Mouse (Mus musculus): ENCODE results near the gene Pygo1. TPM values are rescaled to one million over a fixed set of nuclear protein-coding genes. Genes with fewer than 3 reads are reported as not detected.

Pygo1 gene
- polyA plus RNA-seq, 1 experiment from 2014 or later = 11.4 TPM

DNA sequence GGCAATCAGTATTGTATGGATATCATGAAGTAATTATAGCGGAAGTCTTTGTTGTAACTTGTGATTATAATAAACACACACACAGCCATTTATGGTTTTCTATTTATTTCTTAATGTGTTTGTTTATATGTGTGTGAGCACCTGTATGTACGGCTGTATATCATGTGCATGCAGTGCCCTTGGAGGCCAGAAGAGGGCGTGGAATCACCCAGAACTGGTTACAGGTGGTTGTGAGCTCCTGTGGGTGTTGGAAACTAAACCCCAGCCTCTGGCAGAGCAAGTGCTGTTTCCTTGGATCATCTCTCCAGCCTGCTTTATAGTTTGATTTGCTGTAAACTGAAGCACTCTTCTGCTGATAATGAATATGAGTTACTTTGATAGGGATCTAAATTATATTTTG lies 18.0 kb downstream of the Pygo1 start:
- Histone ChIP-seq H3K27me3 (no peaks in the 10 kb centered on the region), H3K9me3 (no peaks in the 10 kb centered on the region), H3K4me1 (no peaks in the 10 kb centered on the region), H3K27ac (replicated peaks) (no peak overlapping the region), H3K4me2 (replicated peaks) (no peak overlapping the region), H3K36me3 (peaks cover 36% of the 10 kb centered on the region), H3K9ac (replicated peaks) (no peak overlapping the region), H3K4me3 (no peak overlapping the region)
- 66% methylated on average over 3 of the region's 3 CpGs for WGBS
- no peak for ATAC-seq (ENCODE audit: low FRiP score, low read depth)

GRCm38 (mm10) chr9:72944286-72944685 lies 18.8 kb downstream of the Pygo1 start:
- no peak overlapping the region for H3K9ac ChIP-seq (replicated peaks)
- H3K27ac ChIP-seq (replicated peaks) = no peak overlapping the region
- WGBS = 95% methylated on average over 13 of the region's 13 CpGs
- H3K9me3 ChIP-seq = no peaks in the 10 kb centered on the region
- no peaks in the 10 kb centered on the region for H3K4me1 ChIP-seq
- peaks cover 36% of the 10 kb centered on the region for H3K36me3 ChIP-seq
- H3K4me2 ChIP-seq (replicated peaks) = no peak overlapping the region
- H3K4me3 ChIP-seq = no peak overlapping the region
- H3K27me3 ChIP-seq = no peaks in the 10 kb centered on the region
- ATAC-seq (ENCODE audit: low FRiP score, low read depth) = no peak

- 98% methylated on average over 1 of the region's 1 CpGs for WGBS
- H3K27ac ChIP-seq (replicated peaks) = no peak overlapping the region
These were observed 21.6 kb downstream of the Pygo1 start for GRCm38 (mm10) chr9:72947010-72947409.

DNA sequence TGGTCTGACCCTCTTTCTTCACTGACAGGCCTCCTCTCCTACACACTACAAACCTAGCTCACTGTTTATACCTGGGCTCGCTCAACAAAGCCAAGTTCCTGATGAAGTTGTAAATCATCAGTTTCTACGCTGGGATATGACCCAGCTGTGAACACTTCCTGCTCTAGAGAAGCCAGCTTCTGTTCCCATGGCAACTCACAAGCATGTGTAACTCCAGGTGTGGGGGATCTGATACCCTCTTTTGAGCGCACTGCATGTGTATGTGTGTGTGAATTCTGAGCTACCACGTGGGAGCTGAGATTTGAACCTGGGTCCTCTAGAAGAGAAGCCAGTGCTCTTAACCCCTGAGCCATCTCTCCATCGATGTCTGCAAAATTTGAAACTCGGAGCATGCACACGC lies 24.1 kb downstream of the Pygo1 start:
- H3K4me2 ChIP-seq (replicated peaks) = no peak overlapping the region
- 82% methylated on average over 7 of the region's 7 CpGs for whole genome bisulfite sequencing
- H3K4me1 ChIP-seq = no peaks in the 10 kb centered on the region
- no peak overlapping the region for H3K27ac ChIP-seq (replicated peaks)
- no peaks in the 10 kb centered on the region for H3K9me3 ChIP-seq
- H3K36me3 ChIP-seq = peaks cover 27% of the 10 kb centered on the region
- no peaks in the 10 kb centered on the region for H3K27me3 ChIP-seq
- H3K9ac ChIP-seq (replicated peaks) = no peak overlapping the region
- ATAC-seq (ENCODE audit: low FRiP score, low read depth) = no peak
- no peak overlapping the region for H3K4me3 ChIP-seq

More at GRCm38 (mm10) chr9:72947010-72947409, 21.6 kb downstream of the Pygo1 start:
- Histone ChIP-seq H3K9ac (replicated peaks) (no peak overlapping the region), H3K4me2 (replicated peaks) (no peak overlapping the region), H3K4me3 (no peak overlapping the region), H3K27me3 (no peaks in the 10 kb centered on the region), H3K9me3 (no peaks in the 10 kb centered on the region), H3K36me3 (peaks cover 36% of the 10 kb centered on the region), H3K4me1 (no peaks in the 10 kb centered on the region)
- ATAC-seq (ENCODE audit: low FRiP score, low read depth) = no peak

GRCm38 (mm10) chr9:72954746-72955145 lies 29.3 kb downstream of the Pygo1 start:
- H3K4me3 ChIP-seq = no peak overlapping the region
- 55% methylated on average over 2 of the region's 2 CpGs for WGBS

DNA sequence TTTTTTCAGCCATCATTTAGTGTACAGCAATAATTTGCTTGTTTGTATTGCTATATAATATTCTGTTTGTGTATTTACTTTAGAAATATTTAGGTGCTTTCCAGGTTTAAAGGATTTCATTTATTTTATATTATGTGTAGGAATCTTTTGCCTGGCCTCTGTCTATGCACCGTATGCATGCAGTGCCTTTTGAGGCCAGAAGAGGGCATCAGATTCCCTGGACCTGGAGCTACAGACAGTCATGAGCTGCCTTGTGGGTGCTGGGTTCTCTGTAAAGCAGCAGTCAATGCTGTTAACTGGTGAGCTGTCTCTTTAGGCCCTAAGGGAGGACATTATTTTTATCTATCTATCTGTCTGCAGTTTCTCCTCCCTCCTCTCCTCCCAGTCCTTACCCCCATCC lies 30.1 kb downstream of the Pygo1 start:
- H3K9me3 ChIP-seq = no peaks in the 10 kb centered on the region
- no peaks in the 10 kb centered on the region for H3K36me3 ChIP-seq
- H3K4me2 ChIP-seq (replicated peaks) = no peak overlapping the region
- H3K9ac ChIP-seq (replicated peaks) = no peak overlapping the region
- H3K4me3 ChIP-seq = no peak overlapping the region
- H3K27me3 ChIP-seq = no peaks in the 10 kb centered on the region
- 22% methylated on average over 1 of the region's 1 CpGs for WGBS
- ATAC-seq (ENCODE audit: low FRiP score, low read depth) = no peak
- H3K27ac ChIP-seq (replicated peaks) = no peak overlapping the region
- peaks cover 10% of the 10 kb centered on the region for H3K4me1 ChIP-seq

More at GRCm38 (mm10) chr9:72954746-72955145, 29.3 kb downstream of the Pygo1 start:
- H3K36me3 ChIP-seq = no peaks in the 10 kb centered on the region
- peaks cover 10% of the 10 kb centered on the region for H3K4me1 ChIP-seq
- no peak overlapping the region for H3K4me2 ChIP-seq (replicated peaks)
- H3K27ac ChIP-seq (replicated peaks) = no peak overlapping the region
- H3K9me3 ChIP-seq = no peaks in the 10 kb centered on the region
- H3K27me3 ChIP-seq = no peaks in the 10 kb centered on the region
- ATAC-seq (ENCODE audit: low FRiP score, low read depth) = no peak
- no peak overlapping the region for H3K9ac ChIP-seq (replicated peaks)

GRCm38 (mm10) chr9:72958521-72959450 lies 33.3 kb downstream of the Pygo1 start, which contains the start of the genes Dyx1c1 and Gm44503:
Gene Dyx1c1, plus strand, starts transcription at chr9:72958785.
Gene Gm44503, plus strand, starts transcription at chr9:72958852.
- Histone ChIP-seq H3K27ac (replicated peaks) (peak within 1 kb of the TSS; percentile 52; the same call in 1 of the 2 replicates), H3K36me3 (no peaks in the 10 kb centered on the region), H3K9me3 (no peaks in the 10 kb centered on the region), H3K9ac (replicated peaks) (peak within 1 kb of the TSS; percentile 61), H3K4me2 (replicated peaks) (peak within 1 kb of the TSS; percentile 73), H3K27me3 (no peaks in the 10 kb centered on the region), H3K4me1 (peaks cover 10% of the 10 kb centered on the region), H3K4me3 (peak within 1 kb of the TSS; percentile 70)
- WGBS = 2% methylated on average over 43 of the region's 43 CpGs
- peak; percentile 95 for ATAC-seq (ENCODE audit: low FRiP score, low read depth)

DNA sequence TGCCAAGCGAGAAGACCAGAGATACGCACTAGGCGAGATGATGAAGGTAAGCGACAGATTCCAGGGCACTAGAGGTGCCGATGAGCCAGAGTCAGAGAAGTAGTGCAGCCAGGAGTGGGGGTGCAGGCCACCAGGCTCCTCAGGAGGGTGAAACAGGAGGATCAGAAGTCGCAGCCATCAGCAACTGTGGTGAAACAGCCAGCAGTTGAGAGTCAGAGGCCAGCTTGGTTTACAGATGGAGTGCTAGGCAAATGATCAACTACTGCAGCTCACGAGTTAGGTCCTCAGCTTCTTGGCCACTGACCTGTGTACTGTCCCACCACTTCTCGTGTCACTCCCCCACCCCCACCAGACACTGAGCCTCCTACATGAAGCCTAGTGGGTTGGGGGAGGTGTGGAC lies 35.9 kb downstream of the Pygo1 start:
- H3K4me2 ChIP-seq (replicated peaks) = no peak overlapping the region
- no peaks in the 10 kb centered on the region for H3K36me3 ChIP-seq
- H3K4me3 ChIP-seq = no peak overlapping the region
- 77% methylated on average over 8 of the region's 8 CpGs for WGBS
- H3K4me1 ChIP-seq = peaks cover 10% of the 10 kb centered on the region
- no peak overlapping the region for H3K9ac ChIP-seq (replicated peaks)
- no peaks in the 10 kb centered on the region for H3K9me3 ChIP-seq
- H3K27ac ChIP-seq (replicated peaks) = no peak overlapping the region
- no peak for ATAC-seq (ENCODE audit: low FRiP score, low read depth)
- no peaks in the 10 kb centered on the region for H3K27me3 ChIP-seq

DNA sequence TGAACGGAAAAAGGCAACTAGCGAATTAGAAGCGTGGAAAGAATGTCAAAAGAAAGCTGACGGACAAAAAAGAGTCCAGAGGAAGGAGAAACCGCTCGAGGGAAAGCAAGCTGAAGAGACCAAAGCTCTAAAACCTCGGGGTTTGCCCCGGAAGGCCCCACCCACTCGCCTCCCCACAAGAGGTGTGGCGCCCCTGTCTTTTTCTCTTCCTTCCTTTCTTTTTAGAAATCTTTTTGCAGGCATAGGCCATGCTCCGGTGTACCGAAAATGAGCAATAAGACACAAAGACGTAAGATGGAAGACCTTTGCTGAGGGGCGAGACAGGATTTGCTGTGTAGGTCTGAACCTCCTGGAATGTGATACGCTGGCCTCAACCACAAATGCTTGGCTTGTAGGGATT lies 36.5 kb downstream of the Pygo1 start:
- Histone ChIP-seq H3K9me3 (no peaks in the 10 kb centered on the region), H3K9ac (replicated peaks) (no peak overlapping the region), H3K27ac (replicated peaks) (no peak overlapping the region), H3K4me3 (no peak overlapping the region), H3K4me2 (replicated peaks) (no peak overlapping the region), H3K27me3 (no peaks in the 10 kb centered on the region), H3K36me3 (no peaks in the 10 kb centered on the region), H3K4me1 (peaks cover 10% of the 10 kb centered on the region)
- ATAC-seq (ENCODE audit: low FRiP score, low read depth) = no peak
- WGBS = 81% methylated on average over 15 of the region's 15 CpGs

- H3K4me2 ChIP-seq (replicated peaks) = no peak overlapping the region
- H3K36me3 ChIP-seq = no peaks in the 10 kb centered on the region
- H3K4me1 ChIP-seq = no peaks in the 10 kb centered on the region
- no peak overlapping the region for H3K9ac ChIP-seq (replicated peaks)
- no peak for ATAC-seq (ENCODE audit: low FRiP score, low read depth)
- no peaks in the 10 kb centered on the region for H3K9me3 ChIP-seq
- H3K4me3 ChIP-seq = no peak overlapping the region
- H3K27me3 ChIP-seq = no peaks in the 10 kb centered on the region
- 39% methylated on average over 11 of the region's 11 CpGs for WGBS
- H3K27ac ChIP-seq (replicated peaks) = no peak overlapping the region
These were observed 43.1 kb downstream of the Pygo1 start for GRCm38 (mm10) chr9:72968349-72969061.

GRCm38 (mm10) chr9:72969874-72970273 lies 44.4 kb downstream of the Pygo1 start:
- no peaks in the 10 kb centered on the region for H3K36me3 ChIP-seq
- no peak overlapping the region for H3K27ac ChIP-seq (replicated peaks)
- H3K4me3 ChIP-seq = no peak overlapping the region
- no peak for ATAC-seq (ENCODE audit: low FRiP score, low read depth)
- no peaks in the 10 kb centered on the region for H3K27me3 ChIP-seq
- H3K9me3 ChIP-seq = no peaks in the 10 kb centered on the region
- WGBS = 72% methylated on average over 7 of the region's 7 CpGs
- H3K4me2 ChIP-seq (replicated peaks) = no peak overlapping the region
- H3K4me1 ChIP-seq = no peaks in the 10 kb centered on the region
- no peak overlapping the region for H3K9ac ChIP-seq (replicated peaks)

DNA sequence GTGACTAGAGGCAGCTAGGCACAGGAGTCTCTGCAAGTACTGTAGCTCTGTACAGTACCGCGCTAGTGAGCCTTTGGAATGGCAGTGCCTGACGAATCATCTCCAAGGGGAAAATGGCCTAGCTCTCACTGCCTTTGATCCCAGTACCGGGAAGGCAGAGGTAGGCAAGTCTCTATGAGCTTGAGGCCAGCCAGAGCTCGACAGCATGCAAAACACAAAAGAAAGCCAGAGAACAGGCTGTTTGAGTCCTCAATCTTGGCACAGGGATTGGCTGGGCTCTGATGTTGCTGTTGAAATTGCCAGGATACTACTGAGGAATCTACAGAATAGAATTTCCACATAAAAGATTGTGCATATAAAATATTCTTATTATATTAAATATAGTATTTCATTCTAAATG lies 47.0 kb downstream of the Pygo1 start:
- Histone ChIP-seq H3K9ac (replicated peaks) (no peak overlapping the region), H3K4me1 (no peaks in the 10 kb centered on the region), H3K4me3 (no peak overlapping the region), H3K4me2 (replicated peaks) (no peak overlapping the region), H3K27me3 (no peaks in the 10 kb centered on the region), H3K36me3 (no peaks in the 10 kb centered on the region), H3K27ac (replicated peaks) (no peak overlapping the region), H3K9me3 (no peaks in the 10 kb centered on the region)
- 94% methylated on average over 5 of the region's 5 CpGs for WGBS
- ATAC-seq (ENCODE audit: low FRiP score, low read depth) = no peak

All from midbrain, embryonic 12.5 days (tissue).